Mouse (Mus musculus): Measurements from ENCODE around the gene Pard3. TPM values are rescaled to one million over a fixed set of nuclear protein-coding genes. Genes with fewer than 3 reads are reported as not detected.

Pard3 gene
- polyA plus RNA-seq, 1 experiment = 35.1 TPM

GRCm38 (mm10) chr8:127569212-127569611 is 505.5 kb downstream of the Pard3 start:
- no peak for TF ChIP-seq CTCF (IDR thresholded peaks at IDR 0.05; ENCODE audit: borderline replicate concordance, extremely low read depth, insufficient read depth, insufficient read length)
- no peak for TF ChIP-seq POLR2A (IDR thresholded peaks at IDR 0.05; ENCODE audit: borderline replicate concordance, extremely low read depth, insufficient read depth, insufficient read length, poor library complexity, severe bottlenecking)
- no peak for DNase-seq (ENCODE audit: low read depth)

- no peak for DNase-seq (ENCODE audit: low read depth)
- TF ChIP-seq POLR2A (IDR thresholded peaks at IDR 0.05; ENCODE audit: borderline replicate concordance, extremely low read depth, insufficient read depth, insufficient read length, poor library complexity, severe bottlenecking) (no peak), CTCF (IDR thresholded peaks at IDR 0.05; ENCODE audit: borderline replicate concordance, extremely low read depth, insufficient read depth, insufficient read length) (no peak)
Observed at GRCm38 (mm10) chr8:127570527-127570926, 506.8 kb downstream of the Pard3 start.

GRCm38 (mm10) chr8:127572493-127572892 is 508.8 kb downstream of the Pard3 start:
- DNase-seq (ENCODE audit: low read depth) = peak; percentile 53

GRCm38 (mm10) chr8:127576657-127577056 is 513.0 kb downstream of the Pard3 start:
- DNase-seq (ENCODE audit: low read depth) = no peak
- no peak for TF ChIP-seq POLR2A (IDR thresholded peaks at IDR 0.05; ENCODE audit: borderline replicate concordance, extremely low read depth, insufficient read depth, insufficient read length, poor library complexity, severe bottlenecking)
- TF ChIP-seq CTCF (IDR thresholded peaks at IDR 0.05; ENCODE audit: borderline replicate concordance, extremely low read depth, insufficient read depth, insufficient read length) = no peak

More at GRCm38 (mm10) chr8:127572493-127572892, 508.8 kb downstream of the Pard3 start:
- TF ChIP-seq CTCF (IDR thresholded peaks at IDR 0.05; ENCODE audit: borderline replicate concordance, extremely low read depth, insufficient read depth, insufficient read length) (no peak), POLR2A (IDR thresholded peaks at IDR 0.05; ENCODE audit: borderline replicate concordance, extremely low read depth, insufficient read depth, insufficient read length, poor library complexity, severe bottlenecking) (no peak)

GRCm38 (mm10) chr8:127577656-127578055 is 514.0 kb downstream of the Pard3 start:
- peak; percentile 88 for DNase-seq (ENCODE audit: low read depth)
- no peak for TF ChIP-seq CTCF (IDR thresholded peaks at IDR 0.05; ENCODE audit: borderline replicate concordance, extremely low read depth, insufficient read depth, insufficient read length)
- TF ChIP-seq POLR2A (IDR thresholded peaks at IDR 0.05; ENCODE audit: borderline replicate concordance, extremely low read depth, insufficient read depth, insufficient read length, poor library complexity, severe bottlenecking) = no peak

- DNase-seq (ENCODE audit: low read depth) = no peak
- TF ChIP-seq POLR2A (IDR thresholded peaks at IDR 0.05; ENCODE audit: borderline replicate concordance, extremely low read depth, insufficient read depth, insufficient read length, poor library complexity, severe bottlenecking) = no peak
- no peak for TF ChIP-seq CTCF (IDR thresholded peaks at IDR 0.05; ENCODE audit: borderline replicate concordance, extremely low read depth, insufficient read depth, insufficient read length)
Observed at GRCm38 (mm10) chr8:127579436-127579835, 515.7 kb downstream of the Pard3 start.

- peak; percentile 58 for DNase-seq (ENCODE audit: low read depth)
- TF ChIP-seq CTCF (IDR thresholded peaks at IDR 0.05; ENCODE audit: borderline replicate concordance, extremely low read depth, insufficient read depth, insufficient read length) = no peak
Observed at GRCm38 (mm10) chr8:127583429-127583828, 519.7 kb downstream of the Pard3 start.

- TF ChIP-seq POLR2A (IDR thresholded peaks at IDR 0.05; ENCODE audit: borderline replicate concordance, extremely low read depth, insufficient read depth, insufficient read length, poor library complexity, severe bottlenecking) = no peak
- TF ChIP-seq CTCF (IDR thresholded peaks at IDR 0.05; ENCODE audit: borderline replicate concordance, extremely low read depth, insufficient read depth, insufficient read length) = no peak
- no peak for DNase-seq (ENCODE audit: low read depth)
Observed at GRCm38 (mm10) chr8:127585618-127586017, 521.9 kb downstream of the Pard3 start.

GRCm38 (mm10) chr8:127586681-127587080 is 523.0 kb downstream of the Pard3 start:
- no peak for DNase-seq (ENCODE audit: low read depth)
- TF ChIP-seq POLR2A (IDR thresholded peaks at IDR 0.05; ENCODE audit: borderline replicate concordance, extremely low read depth, insufficient read depth, insufficient read length, poor library complexity, severe bottlenecking) (no peak), CTCF (IDR thresholded peaks at IDR 0.05; ENCODE audit: borderline replicate concordance, extremely low read depth, insufficient read depth, insufficient read length) (no peak)

- no peak for DNase-seq (ENCODE audit: low read depth)
- TF ChIP-seq POLR2A (IDR thresholded peaks at IDR 0.05; ENCODE audit: borderline replicate concordance, extremely low read depth, insufficient read depth, insufficient read length, poor library complexity, severe bottlenecking) (no peak), CTCF (IDR thresholded peaks at IDR 0.05; ENCODE audit: borderline replicate concordance, extremely low read depth, insufficient read depth, insufficient read length) (peak; percentile 45; the same call in 1 of the 2 replicates)
Observed at GRCm38 (mm10) chr8:127588313-127588712, 524.6 kb downstream of the Pard3 start.

GRCm38 (mm10) chr8:127589291-127589690 is 525.6 kb downstream of the Pard3 start:
- no peak for DNase-seq (ENCODE audit: low read depth)
- peak; percentile 50; the same call in 1 of the 2 replicates for TF ChIP-seq CTCF (IDR thresholded peaks at IDR 0.05; ENCODE audit: borderline replicate concordance, extremely low read depth, insufficient read depth, insufficient read length)
- no peak for TF ChIP-seq POLR2A (IDR thresholded peaks at IDR 0.05; ENCODE audit: borderline replicate concordance, extremely low read depth, insufficient read depth, insufficient read length, poor library complexity, severe bottlenecking)

- TF ChIP-seq POLR2A (IDR thresholded peaks at IDR 0.05; ENCODE audit: borderline replicate concordance, extremely low read depth, insufficient read depth, insufficient read length, poor library complexity, severe bottlenecking) = no peak
- no peak for TF ChIP-seq CTCF (IDR thresholded peaks at IDR 0.05; ENCODE audit: borderline replicate concordance, extremely low read depth, insufficient read depth, insufficient read length)
- peak; percentile 84 for DNase-seq (ENCODE audit: low read depth)
Observed at GRCm38 (mm10) chr8:127590674-127591186, 527.0 kb downstream of the Pard3 start.
